Mouse (Mus musculus) skeletal muscle tissue, adult 2 months (tissue): ENCODE results near the gene Taf1b.

Experiments used
- DNase-seq: peaks from one replicate; pipeline ENCODE4 v3.0.0-alpha.2; 2012; ENCODE audit warnings: low read depth, low spot score

The Taf1b gene

GRCm38 (mm10) chr12:24600806-24601205 lies 102.6 kb downstream of the Taf1b start:
- DNase-seq, result peak; percentile 67

GRCm38 (mm10) chr12:24603266-24603665 lies 105.1 kb downstream of the Taf1b start:
- DNase-seq, result peak; percentile 28

- DNase-seq, result no peak
These were observed 108.0 kb downstream of the Taf1b start for GRCm38 (mm10) chr12:24606166-24606565.
